Mouse (Mus musculus) myocyte (in vitro differentiated cells): ENCODE measurements around the gene Ppp6c.

Experiments used
- CEBPB ChIP-seq: IDR thresholded peaks from 2 replicates; pipeline ENCODE4 v1.6.1; 2011; ENCODE audit warnings: mild to moderate bottlenecking, moderate library complexity; ENCODE audit not compliant: poor library complexity, insufficient read depth, severe bottlenecking
- MYOD1 ChIP-seq, 3 experiments: IDR thresholded peaks; one replicate each; pipeline ENCODE4 v1.6.1; 2011; ENCODE audit warnings: control low read depth in 2 of 3, low read depth in 2 of 3, mild to moderate bottlenecking in 2 of 3, moderate library complexity in 1 of 3; ENCODE audit not compliant: insufficient read length in 2 of 3, control insufficient read depth in 1 of 3
- MYOG ChIP-seq, 3 experiments: IDR thresholded peaks; one replicate each; pipeline ENCODE4 v1.6.1; 2011; ENCODE audit warnings: control low read depth in 2 of 3, low read depth in 2 of 3, mild to moderate bottlenecking in 2 of 3; ENCODE audit not compliant: insufficient read length in 2 of 3, control insufficient read depth in 1 of 3, insufficient read depth in 1 of 3
- POLR2A ChIP-seq: IDR thresholded peaks from one replicate; pipeline ENCODE4 v1.6.1; 2011; ENCODE audit warnings: low read depth, mild to moderate bottlenecking, control low read depth, moderate library complexity; ENCODE audit not compliant: insufficient read length
- POLR2AphosphoS2 ChIP-seq: IDR thresholded peaks from one replicate; pipeline ENCODE4 v1.6.1; 2011; ENCODE audit warnings: low read depth, control low read depth; ENCODE audit not compliant: insufficient read length
- TCF12 ChIP-seq: IDR thresholded peaks from one replicate; pipeline ENCODE4 v1.6.1; 2011; ENCODE audit warnings: mild to moderate bottlenecking, control low read depth; ENCODE audit not compliant: poor library complexity, insufficient read depth, severe bottlenecking
- TCF3 ChIP-seq: IDR thresholded peaks from one replicate; pipeline ENCODE4 v1.6.1; 2011; ENCODE audit warnings: low read depth, control low read depth; ENCODE audit not compliant: insufficient read length
- USF1 ChIP-seq: IDR thresholded peaks from one replicate; pipeline ENCODE4 v1.6.1; 2011; ENCODE audit warnings: low read depth, mild to moderate bottlenecking, control low read depth, moderate library complexity

DNA sequence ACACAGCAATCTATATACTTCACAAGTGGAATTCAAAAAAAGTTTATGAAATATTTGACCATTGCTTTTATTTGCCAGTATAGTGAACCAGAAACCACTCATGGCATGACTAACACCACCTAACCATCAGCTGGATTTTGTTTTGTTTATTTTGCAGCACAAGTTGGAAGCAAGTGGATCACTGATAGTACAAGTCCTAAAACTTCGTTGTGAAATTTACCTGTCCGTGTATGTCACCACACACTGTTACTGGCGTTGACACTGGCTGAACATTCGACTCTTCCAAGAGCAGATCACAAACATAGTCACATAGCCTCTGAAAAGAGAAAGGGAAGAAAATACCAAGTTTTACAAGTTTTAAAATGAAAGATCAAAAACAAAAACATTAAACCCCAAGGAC lies 15.5 kb downstream of the Ppp6c start:
- no peak for TF ChIP-seq POLR2A
- no peak for TF ChIP-seq USF1
- no peak for TF ChIP-seq TCF3
- TF ChIP-seq MYOG (IDR thresholded peaks at IDR 0.05; ENCODE audit: control insufficient read depth in 1 of 3, insufficient read depth in 1 of 3, insufficient read length in 2 of 3, low read depth in 2 of 3) = no peak
- TF ChIP-seq POLR2AphosphoS2 = no peak
- no peak for TF ChIP-seq CEBPB
- TF ChIP-seq TCF12 = no peak
- no peak for TF ChIP-seq MYOD1 (IDR thresholded peaks at IDR 0.05; ENCODE audit: control insufficient read depth in 1 of 3, insufficient read length in 2 of 3, low read depth in 2 of 3)
